Mouse (Mus musculus): Measurements from ENCODE around the gene Prss34. TPM values are rescaled to one million over a fixed set of nuclear protein-coding genes. Genes with fewer than 3 reads are reported as not detected.

Gene Prss34
- total RNA-seq (2015; ENCODE audit: low replicate concordance) (101 and 104 TPM in 2 replicates), total RNA-seq (2017; ENCODE audit: low replicate concordance) (38.0 and 42.1 TPM in 2 replicates)

DNA sequence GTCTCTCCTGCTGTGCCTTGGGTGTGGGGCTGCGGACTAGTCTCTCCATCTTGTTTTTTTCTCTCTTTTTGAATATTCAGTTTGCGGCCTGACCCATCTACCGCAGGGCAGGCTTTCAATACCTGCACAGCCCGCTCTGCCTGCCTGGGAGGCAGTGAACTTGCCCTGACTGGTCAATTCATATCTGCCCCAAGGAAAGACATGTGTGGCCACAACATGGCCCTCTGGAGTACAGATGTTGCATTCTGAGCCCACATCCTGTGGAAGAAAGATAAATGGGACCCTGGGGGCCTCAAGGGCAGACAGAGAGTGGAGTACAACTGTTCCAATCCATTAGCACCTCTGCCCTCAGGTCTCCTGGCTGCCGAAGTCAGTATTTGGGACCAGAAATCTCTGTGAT, at the start of gene Prss34:
Gene Prss34 (plus strand): TSS at position 301 of the 400 bp plus-strand sequence.
- ATAC-seq (replicated peaks; ENCODE audit: low FRiP score, poor library complexity, severe bottlenecking), result no peak

DNA sequence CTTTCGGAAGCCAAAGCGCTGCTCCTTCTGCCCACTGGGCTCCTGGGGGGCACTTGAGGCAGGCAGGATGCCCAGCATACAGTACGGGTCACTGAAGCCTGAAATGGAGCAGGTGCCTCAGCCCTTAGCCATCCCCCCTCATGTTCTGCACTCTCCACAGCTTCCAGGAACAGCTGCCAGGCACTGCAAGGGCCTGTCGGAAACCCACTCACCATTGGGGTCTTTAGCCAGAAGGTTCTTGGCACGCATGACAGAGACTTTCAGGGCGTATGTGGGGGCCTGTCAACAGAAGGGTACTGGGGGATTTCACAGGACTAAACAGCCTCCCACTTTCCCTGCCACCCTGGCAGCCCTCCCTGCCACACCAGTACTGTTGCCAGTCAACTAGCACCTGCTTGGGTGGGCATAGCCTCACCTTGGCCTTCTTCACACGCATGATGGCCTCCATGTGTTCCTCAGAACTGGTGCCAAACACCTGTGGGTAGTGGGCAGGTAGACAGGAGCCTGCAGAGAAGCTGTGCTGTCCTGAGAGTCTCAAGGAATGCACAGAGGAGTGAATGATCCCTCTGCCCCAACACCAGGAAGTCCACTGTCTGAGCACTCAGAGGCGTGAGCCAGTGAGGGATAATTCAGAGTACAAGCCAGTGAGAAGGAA, 47.9 kb upstream of the Prss34 start:
- no peak for ATAC-seq (replicated peaks; ENCODE audit: low FRiP score, poor library complexity, severe bottlenecking)

DNA sequence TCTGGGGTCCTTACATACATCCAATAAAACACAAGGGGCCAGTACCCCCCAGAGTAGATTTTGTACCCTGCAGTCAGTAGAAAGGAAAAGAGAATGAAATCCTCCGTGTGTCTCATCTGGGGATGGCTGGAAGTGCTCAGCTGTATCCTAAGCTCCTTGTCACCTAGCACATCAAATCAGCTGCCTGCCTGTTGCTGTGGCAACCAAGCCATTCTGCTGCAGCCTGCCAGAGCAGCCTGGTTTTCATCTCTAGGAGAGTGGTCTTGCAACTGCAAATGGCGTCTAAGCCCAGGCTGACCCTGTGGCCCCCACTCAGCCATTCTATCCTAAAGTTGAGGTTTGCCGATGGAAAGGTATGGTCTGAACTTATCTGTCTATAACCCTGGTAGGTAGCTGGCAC, 45.6 kb upstream of the Prss34 start:
- no peak for ATAC-seq (replicated peaks; ENCODE audit: low FRiP score, poor library complexity, severe bottlenecking)

DNA sequence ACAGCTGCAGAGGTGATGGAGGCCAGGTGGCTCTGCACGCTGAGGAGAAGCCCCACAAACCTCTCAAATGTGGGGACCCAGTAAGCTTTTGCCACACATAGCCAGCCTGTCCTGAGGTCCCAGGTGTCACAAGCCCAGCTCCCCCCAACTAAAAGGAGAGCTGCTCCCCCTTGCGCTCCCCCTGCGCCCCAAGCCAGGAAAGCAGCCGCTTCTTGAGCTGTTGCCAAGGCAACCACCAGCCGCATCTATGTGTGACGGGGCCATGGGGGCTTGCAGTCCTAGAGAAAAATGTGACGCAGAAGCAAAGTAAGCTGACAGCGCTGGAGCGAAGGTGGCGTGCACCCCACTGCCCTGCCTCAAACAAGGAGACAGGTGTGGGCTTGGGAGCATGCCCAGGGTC, 44.4 kb upstream of the Prss34 start:
- no peak for ATAC-seq (replicated peaks; ENCODE audit: low FRiP score, poor library complexity, severe bottlenecking)

DNA sequence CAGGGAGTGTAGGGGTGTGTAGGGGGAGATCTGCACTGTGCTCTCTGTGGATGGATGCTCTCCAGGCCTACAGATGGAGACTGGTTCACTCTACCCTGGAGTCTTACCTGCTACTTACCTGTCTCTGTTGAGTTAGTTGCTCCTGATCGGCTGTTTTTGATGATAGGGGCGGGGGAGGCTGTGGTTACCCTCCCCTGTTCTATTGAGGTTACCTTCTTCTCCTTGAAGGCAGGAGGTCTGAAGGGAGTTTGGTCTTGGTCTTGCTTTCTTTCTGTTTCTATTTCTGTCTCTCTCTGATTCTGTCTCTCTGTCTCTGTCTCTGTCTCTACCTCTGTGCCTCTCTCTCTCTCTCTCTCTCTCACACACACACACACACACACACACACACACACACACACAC, 43.1 kb upstream of the Prss34 start:
- no peak for ATAC-seq (replicated peaks; ENCODE audit: low FRiP score, poor library complexity, severe bottlenecking)

DNA sequence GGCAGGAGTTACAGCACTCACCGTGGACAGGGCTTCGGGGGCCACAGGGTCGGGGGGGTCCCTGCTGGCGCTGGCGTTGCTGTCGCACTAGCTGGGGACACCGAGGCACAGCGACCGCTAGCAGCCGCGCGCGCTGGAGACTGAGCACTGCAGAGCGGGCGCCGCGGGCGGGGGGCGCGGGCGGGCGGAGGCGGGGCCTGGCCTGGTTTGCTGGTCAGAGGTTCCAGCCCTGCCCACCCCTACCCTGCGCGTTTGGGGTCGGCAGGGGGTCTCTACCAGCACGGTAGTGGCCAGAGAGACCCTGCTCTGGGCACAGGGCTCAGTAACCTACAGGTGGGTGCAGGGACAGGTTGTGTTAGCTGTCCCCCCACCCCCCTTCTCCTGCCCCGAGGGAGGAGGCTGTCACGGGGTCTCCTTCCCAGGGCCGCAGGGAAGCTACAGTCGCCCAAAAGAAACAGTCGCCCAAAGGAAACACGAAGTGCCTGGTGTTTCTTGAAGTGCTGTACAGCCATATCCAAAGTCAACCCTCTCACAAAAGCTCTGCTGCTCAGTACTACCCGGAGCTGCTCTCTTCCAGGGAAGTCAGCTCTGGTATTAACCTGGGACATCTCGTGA, 41.9 kb upstream of the Prss34 start, which contains the start of gene Baiap3:
Gene Baiap3 (minus strand): TSS at position 225 of the 615 bp plus-strand sequence.
- ATAC-seq (replicated peaks; ENCODE audit: low FRiP score, poor library complexity, severe bottlenecking), result no peak

DNA sequence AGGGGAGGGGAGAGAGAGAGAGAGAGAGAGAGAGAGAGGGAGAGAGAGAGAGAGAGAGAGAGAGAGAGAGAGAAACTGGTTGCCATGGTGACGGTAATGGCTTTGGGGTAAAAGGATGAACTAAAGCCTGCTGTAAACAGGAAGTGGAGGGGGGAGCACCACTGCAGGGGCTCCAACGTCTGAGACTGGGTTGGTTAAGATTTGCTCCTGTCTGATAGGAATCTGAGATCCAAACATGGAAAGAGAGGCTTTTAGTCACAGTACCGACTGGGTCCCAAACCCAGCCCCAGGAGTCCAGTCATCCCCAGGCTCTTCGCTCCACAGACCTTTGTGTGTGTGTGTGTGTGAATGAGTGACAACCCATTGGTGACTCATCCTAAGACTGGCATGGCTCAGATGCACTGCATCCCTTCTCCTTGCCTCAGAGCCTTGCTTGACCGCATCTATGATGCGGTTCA, 40.4 kb upstream of the Prss34 start:
- ATAC-seq (replicated peaks; ENCODE audit: low FRiP score, poor library complexity, severe bottlenecking), result no peak

DNA sequence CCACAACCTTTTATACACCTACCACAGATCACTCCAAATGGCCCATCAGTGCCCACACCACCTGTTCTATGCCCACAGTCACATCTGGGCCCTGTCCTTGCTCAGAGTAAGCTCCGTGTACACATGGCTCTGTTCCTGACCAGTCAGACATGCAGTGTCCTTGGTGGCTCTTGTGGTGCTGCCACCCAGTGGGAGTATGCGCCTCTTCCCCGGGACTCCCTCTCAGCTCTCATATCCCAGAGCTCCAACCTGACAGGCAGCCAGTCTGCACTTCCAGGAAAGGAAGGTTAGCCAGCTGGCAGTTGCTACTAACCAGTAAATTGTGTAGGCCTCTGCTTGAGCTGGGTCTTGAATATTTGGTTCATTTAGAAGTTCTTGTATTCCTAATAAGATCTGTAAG, 33.7 kb upstream of the Prss34 start:
- no peak for ATAC-seq (replicated peaks; ENCODE audit: low FRiP score, poor library complexity, severe bottlenecking)

DNA sequence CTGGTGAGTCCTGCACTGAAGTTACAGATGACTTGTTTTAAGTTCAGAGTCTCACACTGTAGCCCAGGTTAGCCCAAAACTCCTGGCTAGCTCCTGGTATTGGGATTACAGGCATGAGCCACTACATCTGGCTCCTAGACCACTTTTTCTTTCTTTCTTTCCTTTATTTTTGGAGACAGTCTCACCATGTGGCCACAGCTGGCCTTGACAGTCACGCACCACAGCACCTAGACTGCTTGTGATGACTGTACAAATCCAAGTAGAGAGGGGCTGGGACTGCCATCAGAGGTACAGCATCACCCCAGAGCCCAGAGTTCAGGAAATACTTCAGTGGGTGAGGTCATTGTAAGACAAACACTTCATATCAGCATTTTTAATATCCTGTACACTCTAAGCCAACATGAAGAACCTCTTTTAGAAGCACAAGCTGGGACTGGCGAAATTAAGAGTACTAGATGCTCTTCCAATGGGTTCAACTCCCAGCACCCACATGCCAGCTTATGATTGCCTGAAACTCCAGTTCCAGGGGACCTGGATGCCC, 27.3 kb upstream of the Prss34 start:
- ATAC-seq (replicated peaks; ENCODE audit: low FRiP score, poor library complexity, severe bottlenecking), result no peak

DNA sequence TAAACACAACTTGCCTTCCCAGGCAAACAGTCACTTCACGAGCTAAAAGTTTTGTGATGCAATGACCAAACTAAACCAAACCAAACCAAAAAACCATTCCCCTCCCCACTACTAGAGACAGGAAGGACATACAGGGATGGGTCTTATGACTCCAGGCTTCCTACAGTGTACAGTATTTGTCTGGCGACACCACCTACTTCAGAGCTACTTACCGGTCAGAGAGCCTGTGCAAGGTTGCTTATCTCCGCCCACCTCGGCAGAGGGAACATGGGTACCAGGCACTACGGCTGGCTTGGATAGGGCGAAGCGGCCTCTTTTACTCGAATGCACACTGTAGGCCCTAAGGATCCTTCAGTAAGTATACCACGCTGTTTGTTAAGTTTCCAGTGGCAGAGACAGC, 25.9 kb upstream of the Prss34 start:
- peak; percentile 60 for ATAC-seq (replicated peaks; ENCODE audit: low FRiP score, poor library complexity, severe bottlenecking)

DNA sequence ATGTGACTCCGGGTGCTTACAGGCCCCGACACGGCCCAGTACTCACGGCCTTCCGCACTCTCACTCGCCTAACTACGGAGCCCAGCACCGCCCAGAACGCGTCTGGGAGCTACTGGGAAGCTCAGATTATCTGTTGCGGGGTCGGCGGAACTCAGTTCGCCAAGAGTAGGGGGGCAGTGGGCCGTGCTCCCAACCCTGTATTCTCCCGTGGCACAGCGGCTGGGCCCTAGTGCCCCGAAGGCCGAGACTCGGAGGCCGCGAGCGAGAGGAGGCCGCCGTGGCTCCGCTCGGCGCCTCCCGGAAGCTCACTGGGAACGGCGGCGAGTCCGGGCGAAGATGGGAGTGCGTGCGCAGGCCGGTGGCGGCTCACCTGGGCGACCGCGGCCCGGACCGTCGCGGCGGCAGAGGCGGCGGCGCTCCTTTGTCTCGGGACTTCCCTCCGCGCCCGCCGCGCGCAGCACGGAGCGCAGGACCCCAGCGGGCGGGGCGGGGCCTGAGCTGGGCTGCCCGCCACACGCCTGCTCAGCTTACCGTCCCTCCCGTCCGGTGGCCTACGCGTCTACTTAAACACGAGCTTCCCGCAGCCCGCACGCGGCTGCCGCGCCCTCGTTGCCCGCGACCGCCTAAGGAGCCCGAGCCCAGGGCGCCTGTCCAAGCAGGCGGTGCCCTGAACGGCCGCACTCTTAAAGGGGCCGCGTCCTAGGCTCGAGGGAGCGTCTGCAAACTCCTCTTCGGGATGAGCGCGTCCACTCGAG, 25.1 kb upstream of the Prss34 start:
- peak; percentile 67 for ATAC-seq (replicated peaks; ENCODE audit: low FRiP score, poor library complexity, severe bottlenecking)

DNA sequence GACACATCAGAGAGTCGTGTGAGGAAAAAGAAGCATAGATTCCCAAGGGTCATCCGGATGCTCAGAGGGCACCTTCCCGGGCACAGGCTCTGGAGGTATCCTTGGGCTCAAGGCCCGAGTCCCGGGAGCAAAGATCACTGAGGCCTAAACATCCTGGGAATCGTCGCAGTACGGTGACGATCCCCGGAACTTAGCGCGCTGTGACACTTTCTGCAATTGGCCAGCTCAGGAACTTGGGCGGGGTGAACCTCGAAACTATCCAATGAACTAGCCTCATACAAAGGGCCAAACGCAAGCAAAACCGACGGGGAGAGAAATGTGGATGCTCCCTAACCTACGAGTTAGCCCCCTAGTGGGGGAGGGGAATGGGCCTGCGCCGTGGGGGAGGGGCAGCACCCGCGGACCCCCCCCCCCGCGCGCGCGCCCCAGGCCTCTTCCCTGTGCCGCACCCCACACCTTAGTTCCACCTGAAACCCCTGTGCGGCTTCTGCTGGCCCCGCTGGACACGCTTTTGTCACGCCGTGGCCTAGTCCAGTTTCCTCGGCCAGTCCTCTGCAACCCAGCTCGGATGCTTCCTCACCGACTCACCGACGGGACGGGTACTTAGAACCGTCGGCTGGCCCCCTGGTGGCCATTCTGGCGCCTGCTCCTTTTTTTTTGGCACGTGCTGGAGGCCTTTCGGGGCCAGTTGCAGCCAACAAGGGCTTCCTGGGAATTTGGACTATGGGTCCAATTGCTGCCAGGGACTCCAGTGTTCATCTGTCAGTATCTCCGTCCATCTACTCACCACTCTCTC, 24.3 kb upstream of the Prss34 start:
- peak; percentile 75 for ATAC-seq (replicated peaks; ENCODE audit: low FRiP score, poor library complexity, severe bottlenecking)

DNA sequence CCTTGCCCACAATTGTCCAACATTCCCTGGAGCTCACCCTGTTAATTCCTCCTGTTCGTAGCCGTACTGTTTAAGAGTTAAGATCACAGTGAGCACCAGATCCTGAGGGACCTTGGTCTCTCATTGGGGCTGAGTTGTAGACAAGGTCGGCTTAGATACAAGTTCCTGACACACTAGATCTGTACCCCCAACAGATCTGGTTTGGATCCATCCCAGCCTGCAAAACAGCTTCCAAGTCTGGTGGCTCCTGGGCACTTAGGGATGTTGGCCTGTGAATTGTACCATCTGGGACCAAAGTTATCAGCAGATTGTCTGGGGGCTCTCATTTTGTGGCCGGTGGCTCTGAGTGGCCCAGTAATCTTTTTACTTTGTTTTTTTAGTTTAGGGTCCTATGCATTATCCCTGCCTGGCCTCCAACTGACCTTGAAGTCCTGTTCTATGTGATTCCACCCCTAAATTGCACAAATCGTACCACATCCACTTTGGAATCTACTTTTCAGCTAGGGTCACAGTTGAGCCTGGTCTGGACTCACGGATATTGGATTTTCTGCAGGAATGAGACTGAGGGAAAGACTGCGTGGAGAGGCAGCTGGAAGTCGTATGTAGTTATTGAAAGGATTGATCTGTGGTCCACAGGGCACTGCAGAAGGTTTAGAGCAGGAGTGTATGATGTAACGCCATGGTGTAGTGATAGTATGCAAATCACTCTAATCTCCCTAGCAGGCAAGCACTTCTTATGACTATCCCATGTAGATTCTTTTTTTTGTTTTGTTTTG, 23.4 kb upstream of the Prss34 start, which contains the start of gene Ube2i:
Gene Ube2i (minus strand): TSS at position 52 of the 776 bp plus-strand sequence.
- ATAC-seq (replicated peaks; ENCODE audit: low FRiP score, poor library complexity, severe bottlenecking), result no peak

DNA sequence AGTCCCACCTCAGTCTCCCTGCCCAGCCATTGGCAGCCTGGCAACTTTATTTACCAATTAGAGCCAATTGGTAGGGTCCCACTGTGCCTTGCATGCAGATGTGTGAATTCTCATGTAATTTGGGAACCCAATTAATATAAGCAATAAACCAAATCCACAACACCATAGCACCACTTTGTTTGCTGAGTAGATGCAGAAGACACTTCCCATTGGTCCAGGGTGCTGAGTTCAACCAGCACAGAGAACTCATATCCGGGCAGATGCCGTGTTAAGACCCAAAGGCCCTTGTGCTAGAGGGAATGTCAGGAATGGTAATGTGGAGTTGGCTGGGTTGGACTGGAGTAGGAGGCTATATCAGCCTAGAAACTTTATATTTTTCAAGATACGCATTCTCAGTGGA, 22.4 kb upstream of the Prss34 start:
- ATAC-seq (replicated peaks; ENCODE audit: low FRiP score, poor library complexity, severe bottlenecking), result no peak

DNA sequence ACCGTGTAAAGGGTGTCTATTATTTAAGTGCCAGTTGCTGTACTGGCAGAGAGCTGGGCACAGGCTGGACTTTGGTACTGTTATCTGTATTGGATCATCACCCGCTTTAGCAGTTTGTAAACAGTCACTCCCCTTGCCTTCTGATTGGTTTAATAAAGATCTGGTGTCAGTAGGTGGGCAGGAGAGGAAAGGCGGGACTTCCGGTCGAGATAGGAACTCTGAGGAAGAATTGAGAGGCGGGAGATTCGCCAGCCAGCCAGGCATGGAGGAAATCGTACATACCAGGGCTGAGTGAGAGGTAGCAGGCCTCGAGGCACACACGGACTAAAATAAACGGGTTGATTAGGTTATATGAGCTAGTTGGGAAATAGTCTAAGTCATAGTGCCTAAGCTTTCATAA, 16.1 kb upstream of the Prss34 start:
- ATAC-seq (replicated peaks; ENCODE audit: low FRiP score, poor library complexity, severe bottlenecking), result peak; percentile 88

DNA sequence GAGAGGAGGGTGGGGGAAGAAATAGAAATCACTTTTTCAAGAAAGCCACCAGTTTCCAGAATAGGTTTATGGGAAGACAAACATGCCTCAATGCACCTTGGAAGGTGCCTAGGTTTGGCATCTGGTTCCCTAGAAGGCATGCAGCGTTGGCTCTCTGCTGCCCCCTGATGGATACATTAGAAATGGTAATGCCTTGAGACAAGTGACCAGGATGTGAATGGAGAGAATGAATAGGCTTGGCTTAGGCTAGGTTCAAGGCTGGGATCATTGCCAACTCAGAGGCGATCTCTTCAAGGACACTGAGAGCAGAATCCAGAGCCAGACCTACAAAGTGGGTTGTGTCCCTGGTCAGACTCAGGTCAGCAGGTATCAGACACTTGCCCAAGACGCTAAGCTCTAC, 13.2 kb upstream of the Prss34 start:
- ATAC-seq (replicated peaks; ENCODE audit: low FRiP score, poor library complexity, severe bottlenecking), result peak; percentile 80

DNA sequence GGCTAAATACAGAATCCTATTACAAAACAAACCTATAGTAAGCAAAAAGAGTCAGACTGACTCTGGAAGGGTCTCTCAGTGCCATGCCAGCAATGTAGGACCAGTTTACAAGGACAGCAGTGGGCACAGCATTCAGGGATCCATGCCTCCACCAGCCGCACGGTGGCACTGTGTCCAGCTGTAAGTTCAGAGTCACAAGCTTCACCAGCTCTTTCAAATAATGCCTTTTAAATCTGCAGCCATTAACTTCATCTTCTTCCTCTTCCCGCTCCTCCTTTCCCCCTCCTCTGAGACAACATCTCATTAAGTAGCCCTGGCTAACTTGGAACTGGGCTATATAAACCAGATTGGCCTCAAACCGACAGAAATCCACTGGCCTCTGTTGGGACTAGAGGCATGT, 9.4 kb upstream of the Prss34 start:
- peak; percentile 66 for ATAC-seq (replicated peaks; ENCODE audit: low FRiP score, poor library complexity, severe bottlenecking)

DNA sequence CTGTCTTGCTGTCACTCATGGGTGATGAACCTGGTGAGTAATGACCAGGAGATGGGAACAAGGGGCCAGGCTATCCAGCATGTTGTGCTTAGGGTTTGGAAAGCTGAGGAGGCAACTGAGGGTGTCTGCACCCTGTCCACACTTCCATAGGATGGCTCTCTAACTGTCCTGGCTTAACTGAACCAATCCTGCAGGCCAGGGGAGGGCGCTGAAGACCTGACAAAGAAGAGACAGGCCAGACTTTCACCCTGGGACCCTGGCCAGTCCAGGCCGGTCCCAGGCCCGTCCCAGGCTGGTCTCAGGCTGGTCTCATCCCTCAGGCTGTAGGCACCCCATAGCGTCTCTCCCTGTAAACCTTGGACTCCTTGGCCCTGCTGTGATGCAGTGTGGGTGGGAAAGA, 7.8 kb upstream of the Prss34 start:
- ATAC-seq (replicated peaks; ENCODE audit: low FRiP score, poor library complexity, severe bottlenecking), result peak; percentile 30; the same call in 1 of the 2 replicates

DNA sequence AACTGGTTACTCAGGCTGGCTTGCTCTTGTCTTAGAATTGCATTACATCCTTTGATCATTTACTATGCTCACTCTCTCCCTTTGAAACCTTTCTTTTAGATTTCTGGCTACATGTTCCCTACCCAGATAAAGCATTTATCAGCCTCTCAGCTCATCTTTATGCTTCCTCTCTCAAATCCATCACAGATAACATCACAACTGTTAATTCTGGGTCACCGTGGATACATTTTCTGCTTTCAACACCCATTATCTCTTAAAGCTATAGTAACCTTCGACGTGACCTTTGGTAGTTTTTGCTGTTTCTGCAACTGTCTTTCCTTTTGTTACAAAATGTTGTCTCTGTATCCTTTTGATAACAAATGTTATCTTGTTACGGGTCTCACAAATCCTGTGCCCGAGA, 4.7 kb upstream of the Prss34 start:
- ATAC-seq (replicated peaks; ENCODE audit: low FRiP score, poor library complexity, severe bottlenecking), result no peak
